Mouse (Mus musculus) CD4-positive, CD25-positive, alpha-beta regulatory T cell, adult 4 months (primary cell): Measurements from ENCODE around the gene Zfp143. TPM values are rescaled to one million over a fixed set of nuclear protein-coding genes. Genes with fewer than 3 reads are reported as not detected.
A peak's percentile ranks its signal among the peaks of the same experiment; 100 is the strongest.
"Not testable (repeated sequence)": the region's sequence is repeated elsewhere in the genome, so short reads cannot be mapped to it uniquely, and the experiment has no call there.

Source experiments
- ATAC-seq: one replicate; pipeline ENCODE4 v1.8.0; 2017
- polyA plus RNA-seq, 2 experiments: library from polyadenylated mRNA; unstranded; fragments of 100-300 nt; shearing (Covaris generic); gene quantifications; one replicate each; pipeline ENCODE4 v1.2.1; 2017

The Zfp143 gene
- polyA plus RNA-seq, 2 experiments from 2014 or later = 42.5 to 50.0 TPM

GRCm38 (mm10) chr7:110096332-110096731, 35.3 kb downstream of the Zfp143 start:
- ATAC-seq = no peak

- no peak for ATAC-seq
Measured at GRCm38 (mm10) chr7:110097106-110097793, 36.2 kb downstream of the Zfp143 start.

- ATAC-seq = no peak
Measured at GRCm38 (mm10) chr7:110100854-110101253, 39.8 kb downstream of the Zfp143 start.

- ATAC-seq = no peak
Measured at GRCm38 (mm10) chr7:110101266-110101665, 40.2 kb downstream of the Zfp143 start.

- ATAC-seq = no peak
Measured at GRCm38 (mm10) chr7:110105041-110105440, 44.0 kb downstream of the Zfp143 start.

GRCm38 (mm10) chr7:110106633-110107032, 45.6 kb downstream of the Zfp143 start:
- no peak for ATAC-seq

- not testable (repeated sequence) for ATAC-seq
Measured at GRCm38 (mm10) chr7:110108524-110108923, 47.5 kb downstream of the Zfp143 start.

- ATAC-seq = peak; percentile 83
Measured at GRCm38 (mm10) chr7:110108967-110109610, 48.1 kb downstream of the Zfp143 start.

GRCm38 (mm10) chr7:110110061-110110656, 49.1 kb downstream of the Zfp143 start:
- ATAC-seq = no peak

- no peak for ATAC-seq
Measured at GRCm38 (mm10) chr7:110114699-110115098, 53.7 kb downstream of the Zfp143 start.

GRCm38 (mm10) chr7:110116731-110117291, 55.8 kb downstream of the Zfp143 start:
- no peak for ATAC-seq

GRCm38 (mm10) chr7:110118448-110118847, 57.4 kb downstream of the Zfp143 start:
- ATAC-seq = no peak

GRCm38 (mm10) chr7:110120157-110120784, 59.3 kb downstream of the Zfp143 start:
- no peak for ATAC-seq

- peak; percentile 8 for ATAC-seq
Measured at GRCm38 (mm10) chr7:110121162-110121515, 60.1 kb downstream of the Zfp143 start.

- ATAC-seq = peak; percentile 87
Measured at GRCm38 (mm10) chr7:110121516-110122288, 60.7 kb downstream of the Zfp143 start, which contains the start of gene Wee1. Gene Wee1 (plus strand): TSS chr7:110122046.

- ATAC-seq = no peak
Measured at GRCm38 (mm10) chr7:110122289-110122564, 61.2 kb downstream of the Zfp143 start.

- ATAC-seq = peak; percentile 30
Measured at GRCm38 (mm10) chr7:110122565-110123422, 61.8 kb downstream of the Zfp143 start.

- ATAC-seq = no peak
Measured at GRCm38 (mm10) chr7:110123844-110124555, 63.0 kb downstream of the Zfp143 start.

- ATAC-seq = no peak
Measured at GRCm38 (mm10) chr7:110128566-110128965, 67.5 kb downstream of the Zfp143 start.

- ATAC-seq = not testable (repeated sequence)
Measured at GRCm38 (mm10) chr7:110132272-110132671, 71.3 kb downstream of the Zfp143 start.

GRCm38 (mm10) chr7:110133988-110134387, 73.0 kb downstream of the Zfp143 start:
- ATAC-seq = no peak
